Mouse (Mus musculus) CH12.LX (cell line): ENCODE data around the gene Gmds.

ENCODE experiments used
- CHD2 ChIP-seq: IDR thresholded peaks from 2 replicates; pipeline ENCODE4 v1.6.1; 2011; ENCODE audit warnings: low read length, improper control_type of control experiment
- CTCF ChIP-seq, 2 experiments: IDR thresholded peaks in 1 of 2; conservative IDR thresholded peaks in 1 of 2; 2 replicates each; pipeline ENCODE4 v1.5.1; 2011 to 2012; ENCODE audit warnings: low read depth in 2 of 2, low read length in 2 of 2, improper control_type of control experiment in 1 of 2, inconsistent platforms in 1 of 2, mild to moderate bottlenecking in 1 of 2, moderate library complexity in 1 of 2
- E2F4 ChIP-seq: IDR thresholded peaks from 2 replicates; pipeline ENCODE4 v1.6.1; 2011; ENCODE audit warnings: low read depth, low read length, improper control_type of control experiment; ENCODE audit not compliant: insufficient replicate concordance
- IRF4 ChIP-seq: IDR thresholded peaks from 2 replicates; pipeline ENCODE4 v1.6.1; 2014; ENCODE audit warnings: low read depth, mild to moderate bottlenecking, inconsistent platforms, low read length, improper control_type of control experiment
- MAX ChIP-seq: IDR thresholded peaks from 2 replicates; pipeline ENCODE4 v1.6.1; 2011; ENCODE audit warnings: low read length, improper control_type of control experiment
- NELFE ChIP-seq: IDR thresholded peaks from 2 replicates; pipeline ENCODE4 v1.6.1; 2011; ENCODE audit warnings: low read depth, low read length, improper control_type of control experiment
- POLR2A ChIP-seq: IDR thresholded peaks from 2 replicates; pipeline ENCODE4 v1.6.1; 2011; ENCODE audit warnings: low read depth, mild to moderate bottlenecking, improper control_type of control experiment, low read length
- ZKSCAN1 ChIP-seq: IDR thresholded peaks from 2 replicates; pipeline ENCODE4 v1.6.1; 2012; ENCODE audit warnings: low read depth, inconsistent platforms, low read length, improper control_type of control experiment, borderline replicate concordance

DNA sequence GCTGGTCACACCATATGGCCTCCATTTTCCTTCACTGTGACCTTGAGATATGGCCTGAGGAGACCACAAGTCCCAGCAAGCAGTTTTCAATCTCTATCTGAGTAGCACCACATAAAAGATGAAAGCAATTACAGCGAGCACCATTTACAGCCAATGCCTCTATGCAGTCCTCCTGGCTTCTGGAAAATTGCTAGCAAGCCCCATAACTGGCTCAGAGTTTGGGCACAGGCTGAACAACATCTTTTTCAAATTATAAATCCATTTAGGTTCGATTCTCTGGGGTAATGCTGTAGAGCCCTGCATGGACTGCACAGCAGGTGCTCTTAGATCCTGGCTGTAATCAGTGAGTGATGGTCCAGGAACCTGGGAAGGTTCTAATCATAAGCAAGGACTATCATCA is 485.0 kb downstream of the Gmds start:
- TF ChIP-seq NELFE: no peak
- no peak for TF ChIP-seq CTCF (conservative IDR thresholded peaks at IDR 0.05 in 1 of 2, IDR thresholded peaks at IDR 0.05 in 1 of 2; ENCODE audit: low read depth in 2 of 2, low read length in 2 of 2)
- TF ChIP-seq E2F4: no peak
- no peak for TF ChIP-seq MAX
- no peak for TF ChIP-seq ZKSCAN1
- no peak for TF ChIP-seq POLR2A
- no peak for TF ChIP-seq IRF4
- TF ChIP-seq CHD2: no peak
